Mouse (Mus musculus) hindbrain, embryonic 14.5 days (tissue): ENCODE results near the gene Nup160. TPM values are rescaled to one million over a fixed set of nuclear protein-coding genes. Genes with fewer than 3 reads are reported as not detected.

ENCODE experiments used
- ATAC-seq: fragments of 200-750 bp; cut with Nextera tagmentation; 2 replicates; pipeline ENCODE4 v1.8.0; 2017; ENCODE audit warnings: moderate number of reproducible peaks, mild to moderate bottlenecking, moderate TSS enrichment, moderate library complexity; ENCODE audit not compliant: low FRiP score
- DNase-seq: peaks from one replicate; pipeline ENCODE4 v3.0.0-alpha.2; 2015; ENCODE audit warnings: low spot score
- H3K27ac ChIP-seq: fragments of 300-500 bp; sonication (generic); 2 replicates; pipeline ENCODE4 v1.5.1; 2014; ENCODE audit warnings: mild to moderate bottlenecking, moderate library complexity
- H3K27me3 ChIP-seq: fragments of 300-500 bp; sonication (generic); 2 replicates; pipeline ENCODE4 v1.6.1; 2014; ENCODE audit warnings: mild to moderate bottlenecking, low read length, mixed read lengths; ENCODE audit not compliant: control insufficient read depth, insufficient read depth
- H3K36me3 ChIP-seq: fragments of 300-500 bp; sonication (generic); replicated peaks from 2 replicates; pipeline ENCODE4 v1.6.1; 2014; ENCODE audit not compliant: control insufficient read depth, insufficient read depth
- H3K4me1 ChIP-seq: fragments of 300-500 bp; sonication (generic); replicated peaks from 2 replicates; pipeline ENCODE4 v1.6.1; 2014; ENCODE audit warnings: antibody characterized with exemption, low read length, mixed read lengths; ENCODE audit not compliant: control insufficient read depth, insufficient read depth
- H3K4me2 ChIP-seq: fragments of 300-500 bp; sonication (generic); replicated peaks from 2 replicates; pipeline ENCODE4 v1.6.1; 2014; ENCODE audit warnings: mild to moderate bottlenecking, moderate library complexity
- H3K4me3 ChIP-seq: fragments of 300-500 bp; sonication (generic); replicated peaks from 2 replicates; pipeline ENCODE4 v1.5.1; 2014; ENCODE audit warnings: mild to moderate bottlenecking, low read length
- H3K9ac ChIP-seq: fragments of 300-500 bp; sonication (generic); 2 replicates; pipeline ENCODE4 v1.6.1; 2014
- H3K9me3 ChIP-seq: fragments of 300-500 bp; sonication (generic); 2 replicates; pipeline ENCODE4 v1.6.1; 2016; ENCODE audit warnings: low read length; ENCODE audit not compliant: control insufficient read depth
- WGBS: fragments of 180-500 bp; shearing (Covaris S2); extraction: QIAGEN DNeasy Blood & Tissue Kit; methylation state at CpG from one replicate; pipeline ENCODE4 v1.1.7; 2014; 5-methylcytosine and 5-hydroxymethylcytosine counted together
- polyA plus RNA-seq: library from polyadenylated mRNA; unstranded; fragments of >200 nt; fragmentation: Nextera tagmentation; extraction: Ambion mirVana; gene quantifications from 2 replicates; pipeline ENCODE4 v1.2.1, GENCODE M21; 2014

Nup160 gene
- polyA plus RNA-seq, 1 experiment from 2014 or later: 27.6 TPM

- no peak overlapping the region for H3K27ac ChIP-seq
- H3K27me3 ChIP-seq: no peaks in the 10 kb centered on the region
- 98% methylated on average over 3 of the region's 3 CpGs for WGBS
- DNase-seq (no peak), ATAC-seq (no peak)
- H3K36me3 ChIP-seq: peaks cover 93% of the 10 kb centered on the region
- H3K9ac ChIP-seq: no peak overlapping the region
- no peak overlapping the region for H3K4me2 ChIP-seq
- H3K9me3 ChIP-seq: no peaks in the 10 kb centered on the region
- no peaks in the 10 kb centered on the region for H3K4me1 ChIP-seq
- no peak overlapping the region for H3K4me3 ChIP-seq
Measured at GRCm38 (mm10) chr2:90726818-90727217, 49.8 kb downstream of the Nup160 start.

GRCm38 (mm10) chr2:90735326-90735725 is 58.3 kb downstream of the Nup160 start:
- no peak overlapping the region for H3K4me2 ChIP-seq
- H3K27ac ChIP-seq: no peak overlapping the region
- no peaks in the 10 kb centered on the region for H3K4me1 ChIP-seq
- DNase-seq: no peak
- 95% methylated on average over 11 of the region's 11 CpGs for WGBS
- no peaks in the 10 kb centered on the region for H3K27me3 ChIP-seq
- H3K36me3 ChIP-seq: peaks cover 66% of the 10 kb centered on the region
- ATAC-seq: no peak
- H3K9ac ChIP-seq: no peak overlapping the region
- no peak overlapping the region for H3K4me3 ChIP-seq
- no peaks in the 10 kb centered on the region for H3K9me3 ChIP-seq

- WGBS: 89% methylated on average over 3 of the region's 3 CpGs
- no peak overlapping the region for H3K27ac ChIP-seq
- peaks cover 31% of the 10 kb centered on the region for H3K36me3 ChIP-seq
- no peak overlapping the region for H3K4me3 ChIP-seq
- no peaks in the 10 kb centered on the region for H3K4me1 ChIP-seq
- H3K9ac ChIP-seq: no peak overlapping the region
- no peak overlapping the region for H3K4me2 ChIP-seq
- H3K9me3 ChIP-seq: no peaks in the 10 kb centered on the region
- ATAC-seq: no peak
- no peaks in the 10 kb centered on the region for H3K27me3 ChIP-seq
- DNase-seq: no peak
Measured at GRCm38 (mm10) chr2:90738801-90739200, 61.8 kb downstream of the Nup160 start.

- DNase-seq: no peak
- WGBS: 96% methylated on average over 3 of the region's 3 CpGs
- Histone ChIP-seq H3K27ac (no peak overlapping the region), H3K9me3 (no peaks in the 10 kb centered on the region), H3K4me1 (no peaks in the 10 kb centered on the region), H3K36me3 (peaks cover 26% of the 10 kb centered on the region), H3K27me3 (no peaks in the 10 kb centered on the region), H3K4me3 (no peak overlapping the region), H3K4me2 (no peak overlapping the region), H3K9ac (no peak overlapping the region)
- ATAC-seq: no peak
Measured at GRCm38 (mm10) chr2:90739327-90739726, 62.3 kb downstream of the Nup160 start.

- WGBS: 88% methylated on average over 5 of the region's 5 CpGs
- H3K9me3 ChIP-seq: no peaks in the 10 kb centered on the region
- no peak overlapping the region for H3K4me3 ChIP-seq
- no peak for ATAC-seq
- no peak overlapping the region for H3K4me2 ChIP-seq
- H3K4me1 ChIP-seq: no peaks in the 10 kb centered on the region
- no peaks in the 10 kb centered on the region for H3K27me3 ChIP-seq
- H3K27ac ChIP-seq: no peak overlapping the region
- DNase-seq: no peak
- peaks cover 21% of the 10 kb centered on the region for H3K36me3 ChIP-seq
- H3K9ac ChIP-seq: no peak overlapping the region
Measured at GRCm38 (mm10) chr2:90739921-90740320, 62.9 kb downstream of the Nup160 start.

- Histone ChIP-seq H3K36me3 (peaks cover 12% of the 10 kb centered on the region), H3K9ac (peak overlapping the region; percentile 57), H3K27me3 (no peaks in the 10 kb centered on the region), H3K4me3 (peak overlapping the region; percentile 87), H3K27ac (peak overlapping the region; percentile 95), H3K4me2 (peak overlapping the region; percentile 60), H3K4me1 (peaks cover 16% of the 10 kb centered on the region), H3K9me3 (no peaks in the 10 kb centered on the region)
- peak; percentile 0; the same call in 1 of the 2 replicates for ATAC-seq
- no peak for DNase-seq
- 64% methylated on average over 12 of the region's 12 CpGs for WGBS
Measured at GRCm38 (mm10) chr2:90744285-90745052, 67.5 kb downstream of the Nup160 start.

- Histone ChIP-seq H3K9me3 (no peaks in the 10 kb centered on the region), H3K27me3 (no peaks in the 10 kb centered on the region), H3K4me1 (peaks cover 16% of the 10 kb centered on the region), H3K4me2 (peak within 1 kb of the TSS; percentile 90), H3K36me3 (peaks cover 19% of the 10 kb centered on the region), H3K9ac (peak within 1 kb of the TSS; percentile 96), H3K4me3 (peak within 1 kb of the TSS; percentile 87), H3K27ac (peak within 1 kb of the TSS; percentile 97)
- WGBS: 1% methylated on average over 41 of the region's 44 CpGs
- ATAC-seq: peak; percentile 100
- DNase-seq: peak; percentile 99
Measured at GRCm38 (mm10) chr2:90745053-90745678, 68.2 kb downstream of the Nup160 start, which contains the start of gene Fnbp4. Gene Fnbp4, plus strand, starts transcription at chr2:90745370.

GRCm38 (mm10) chr2:90745740-90746537 is 68.9 kb downstream of the Nup160 start:
- Histone ChIP-seq H3K4me3 (peak overlapping the region; percentile 87), H3K9ac (peak overlapping the region; percentile 96), H3K27ac (peak overlapping the region; percentile 97), H3K4me2 (peak overlapping the region; percentile 90), H3K27me3 (no peaks in the 10 kb centered on the region), H3K4me1 (peaks cover 16% of the 10 kb centered on the region), H3K9me3 (no peaks in the 10 kb centered on the region), H3K36me3 (peaks cover 26% of the 10 kb centered on the region)
- ATAC-seq (no peak; the same call in 1 of the 2 replicates), DNase-seq (peak; percentile 57)
- under 1% methylated on average over 54 of the region's 54 CpGs for WGBS

GRCm38 (mm10) chr2:90746538-90746865 is 69.5 kb downstream of the Nup160 start:
- Histone ChIP-seq H3K9ac (peak overlapping the region; percentile 96), H3K4me1 (peaks cover 16% of the 10 kb centered on the region), H3K4me2 (peak overlapping the region; percentile 90), H3K27ac (peak overlapping the region; percentile 97), H3K27me3 (no peaks in the 10 kb centered on the region), H3K9me3 (no peaks in the 10 kb centered on the region), H3K36me3 (peaks cover 31% of the 10 kb centered on the region), H3K4me3 (peak overlapping the region; percentile 87)
- ATAC-seq (no peak), DNase-seq (no peak)
- 15% methylated on average over 4 of the region's 4 CpGs for whole genome bisulfite sequencing
